Mouse (Mus musculus) liver, postnatal 0 days (tissue): Measurements from ENCODE around the gene Exoc2.

Experiments used
- CTCF ChIP-seq: sonication (generic); IDR thresholded peaks from 2 replicates; pipeline ENCODE4 v1.5.1; 2016; ENCODE audit warnings: antibody characterized with exemption, low read depth
- EP300 ChIP-seq: IDR thresholded peaks from 2 replicates; pipeline ENCODE4 v1.6.1; 2016; ENCODE audit warnings: antibody characterized with exemption, low read depth, mild to moderate bottlenecking

DNA sequence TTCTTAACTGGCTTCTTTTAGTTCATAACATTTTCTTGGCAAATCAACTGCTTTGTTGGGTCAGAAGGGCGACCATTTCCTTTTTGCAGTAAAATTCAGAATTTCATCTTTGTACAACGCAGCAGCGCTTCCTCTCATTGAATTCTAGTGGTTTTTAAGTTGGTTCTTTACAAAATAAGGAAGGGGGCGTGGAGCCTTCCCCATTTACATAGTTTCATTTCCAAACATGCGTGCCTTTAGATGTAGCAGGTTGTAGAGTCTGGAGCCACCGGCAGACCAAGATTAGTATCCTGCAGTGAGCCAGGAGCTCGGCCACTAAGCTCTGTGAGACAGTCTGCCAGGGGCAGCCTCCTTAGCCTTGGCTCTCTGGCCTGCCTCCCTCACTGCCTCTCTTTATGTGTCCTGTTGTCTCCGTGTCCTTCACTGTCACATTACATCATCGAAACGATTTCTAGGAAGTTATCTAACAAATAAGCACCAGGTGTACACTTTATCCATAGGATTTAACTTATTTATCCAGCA is 13.1 kb upstream of the Exoc2 start:
- TF ChIP-seq CTCF (no peak), EP300 (no peak)
